Mouse (Mus musculus): ENCODE data around the gene Bcr. TPM values are rescaled to one million over a fixed set of nuclear protein-coding genes. Genes with fewer than 3 reads are reported as not detected.

Bcr gene
- total RNA-seq, 2 experiments from 2014 or later, result 121 to 133 TPM

- DNase-seq, result no peak
Measured at GRCm38 (mm10) chr10:75187366-75188056, 127.1 kb downstream of the Bcr start.

- DNase-seq, result no peak
Measured at GRCm38 (mm10) chr10:75191647-75192046, 131.3 kb downstream of the Bcr start.

GRCm38 (mm10) chr10:75197817-75198216 lies 137.4 kb downstream of the Bcr start:
- no peak for DNase-seq

GRCm38 (mm10) chr10:75200733-75201132 lies 140.3 kb downstream of the Bcr start:
- DNase-seq, result no peak

- no peak for DNase-seq
Measured at GRCm38 (mm10) chr10:75206192-75206591, 145.8 kb downstream of the Bcr start.

- no peak for DNase-seq
Measured at GRCm38 (mm10) chr10:75210841-75211240, 150.4 kb downstream of the Bcr start.

GRCm38 (mm10) chr10:75211807-75212645 lies 151.6 kb downstream of the Bcr start, which contains the start of gene Specc1l:
Specc1l (plus strand) TSS chr10:75212073.
- DNase-seq, result peak; percentile 96

GRCm38 (mm10) chr10:75212981-75213380 lies 152.6 kb downstream of the Bcr start:
- DNase-seq, result no peak

- DNase-seq, result no peak
Measured at GRCm38 (mm10) chr10:75220722-75221121, 160.3 kb downstream of the Bcr start.

GRCm38 (mm10) chr10:75221936-75222610 lies 161.7 kb downstream of the Bcr start:
- DNase-seq, result no peak

GRCm38 (mm10) chr10:75222611-75222998 lies 162.2 kb downstream of the Bcr start:
- DNase-seq, result no peak

- no peak for DNase-seq
Measured at GRCm38 (mm10) chr10:75224154-75224553, 163.8 kb downstream of the Bcr start.

GRCm38 (mm10) chr10:75224630-75225029 lies 164.2 kb downstream of the Bcr start:
- DNase-seq, result no peak

GRCm38 (mm10) chr10:75227381-75227780 lies 167.0 kb downstream of the Bcr start:
- DNase-seq, result no peak

- no peak for DNase-seq
Measured at GRCm38 (mm10) chr10:75230572-75230971, 170.2 kb downstream of the Bcr start.

GRCm38 (mm10) chr10:75231876-75232275 lies 171.5 kb downstream of the Bcr start:
- DNase-seq, result no peak

GRCm38 (mm10) chr10:75232612-75233155 lies 172.3 kb downstream of the Bcr start:
- no peak for DNase-seq

GRCm38 (mm10) chr10:75233489-75233888 lies 173.1 kb downstream of the Bcr start:
- no peak for DNase-seq
